Mouse (Mus musculus): ENCODE results near the gene Ces1b. TPM values are rescaled to one million over a fixed set of nuclear protein-coding genes. Genes with fewer than 3 reads are reported as not detected.

The Ces1b gene
- polyA plus RNA-seq (2015; fragmentation: Nextera tagmentation; extraction: Ambion mirVana) = 0.06 and 0.65 TPM in 2 replicates

- no peak within 1 kb of the TSS for H3K9ac ChIP-seq
- H3K4me2 ChIP-seq = no peak within 1 kb of the TSS
- H3K4me3 ChIP-seq = no peak within 1 kb of the TSS
- ATAC-seq (replicated peaks; ENCODE audit: insufficient number of reproducible peaks, insufficient read depth, low FRiP score, low read depth) = no peak
- 66% methylated on average over 2 of the region's 2 CpGs for WGBS
- H3K36me3 ChIP-seq = no peaks in the 10 kb centered on the region
- no peaks in the 10 kb centered on the region for H3K9me3 ChIP-seq (replicated peaks)
- no peaks in the 10 kb centered on the region for H3K27me3 ChIP-seq
- no peaks in the 10 kb centered on the region for H3K4me1 ChIP-seq (replicated peaks)
- H3K27ac ChIP-seq = no peak within 1 kb of the TSS
These were observed at the start of gene Ces1b for GRCm38 (mm10) chr8:93079887-93080286. Gene Ces1b, minus strand, starts transcription at chr8:93080017.

- 55% methylated on average over 2 of the region's 2 CpGs for WGBS
- H3K27me3 ChIP-seq = no peaks in the 10 kb centered on the region
- H3K36me3 ChIP-seq = no peaks in the 10 kb centered on the region
- no peaks in the 10 kb centered on the region for H3K4me1 ChIP-seq (replicated peaks)
- no peak overlapping the region for H3K9ac ChIP-seq
- no peak overlapping the region for H3K27ac ChIP-seq
- no peaks in the 10 kb centered on the region for H3K9me3 ChIP-seq (replicated peaks)
- no peak overlapping the region for H3K4me2 ChIP-seq
- no peak overlapping the region for H3K4me3 ChIP-seq
- no peak for ATAC-seq (replicated peaks; ENCODE audit: insufficient number of reproducible peaks, insufficient read depth, low FRiP score, low read depth)
These were observed 46.7 kb upstream of the Ces1b start for GRCm38 (mm10) chr8:93126476-93126875.

GRCm38 (mm10) chr8:93122005-93122404 lies 42.2 kb upstream of the Ces1b start:
- no peak overlapping the region for H3K4me2 ChIP-seq
- H3K36me3 ChIP-seq = no peaks in the 10 kb centered on the region
- no peaks in the 10 kb centered on the region for H3K4me1 ChIP-seq (replicated peaks)
- no peak overlapping the region for H3K27ac ChIP-seq
- no peak overlapping the region for H3K4me3 ChIP-seq
- H3K9ac ChIP-seq = no peak overlapping the region
- H3K27me3 ChIP-seq = no peaks in the 10 kb centered on the region
- no peaks in the 10 kb centered on the region for H3K9me3 ChIP-seq (replicated peaks)
- 81% methylated on average over 1 of the region's 1 CpGs for WGBS
- ATAC-seq (replicated peaks; ENCODE audit: insufficient number of reproducible peaks, insufficient read depth, low FRiP score, low read depth) = no peak

- Histone ChIP-seq H3K27me3 (no peaks in the 10 kb centered on the region), H3K4me2 (no peak overlapping the region), H3K9me3 (replicated peaks) (no peaks in the 10 kb centered on the region), H3K9ac (no peak overlapping the region), H3K36me3 (no peaks in the 10 kb centered on the region), H3K27ac (no peak overlapping the region), H3K4me3 (no peak overlapping the region), H3K4me1 (replicated peaks) (no peaks in the 10 kb centered on the region)
- no peak for ATAC-seq (replicated peaks; ENCODE audit: insufficient number of reproducible peaks, insufficient read depth, low FRiP score, low read depth)
These were observed 15.6 kb upstream of the Ces1b start for GRCm38 (mm10) chr8:93095376-93095775.

DNA sequence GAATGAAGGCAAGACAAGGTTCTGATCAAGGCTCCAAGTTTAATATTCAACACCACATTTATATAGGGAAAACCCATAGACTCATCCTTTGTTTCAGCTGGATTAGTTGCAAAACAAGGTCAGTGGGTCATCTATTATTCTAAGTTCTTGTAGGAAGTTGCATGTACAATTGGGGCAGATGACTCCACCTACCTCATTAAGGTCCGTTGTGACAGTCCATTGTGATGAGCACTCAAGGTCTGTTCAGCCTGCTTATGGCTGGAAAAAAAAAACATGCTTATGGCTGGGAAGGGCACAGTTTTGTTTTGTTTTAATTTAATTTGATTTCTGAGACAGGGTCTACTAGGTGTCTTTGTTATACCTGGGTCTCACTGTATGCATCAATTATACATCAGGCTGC lies 11.5 kb upstream of the Ces1b start:
- H3K27ac ChIP-seq = no peak overlapping the region
- H3K4me3 ChIP-seq = no peak overlapping the region
- no peaks in the 10 kb centered on the region for H3K36me3 ChIP-seq
- no peak overlapping the region for H3K4me2 ChIP-seq
- no peaks in the 10 kb centered on the region for H3K9me3 ChIP-seq (replicated peaks)
- no peaks in the 10 kb centered on the region for H3K4me1 ChIP-seq (replicated peaks)
- 58% methylated on average over 1 of the region's 1 CpGs for WGBS
- H3K9ac ChIP-seq = no peak overlapping the region
- no peaks in the 10 kb centered on the region for H3K27me3 ChIP-seq
- ATAC-seq (replicated peaks; ENCODE audit: insufficient number of reproducible peaks, insufficient read depth, low FRiP score, low read depth) = no peak

- H3K4me2 ChIP-seq = no peak overlapping the region
- H3K4me1 ChIP-seq (replicated peaks) = no peaks in the 10 kb centered on the region
- no peak overlapping the region for H3K4me3 ChIP-seq
- no peak for ATAC-seq (replicated peaks; ENCODE audit: insufficient number of reproducible peaks, insufficient read depth, low FRiP score, low read depth)
- no peaks in the 10 kb centered on the region for H3K36me3 ChIP-seq
- no peaks in the 10 kb centered on the region for H3K27me3 ChIP-seq
- H3K27ac ChIP-seq = no peak overlapping the region
- no peak overlapping the region for H3K9ac ChIP-seq
- 3% methylated on average over 2 of the region's 2 CpGs for WGBS
- H3K9me3 ChIP-seq (replicated peaks) = no peaks in the 10 kb centered on the region
These were observed 8.9 kb upstream of the Ces1b start for GRCm38 (mm10) chr8:93088686-93089122.

GRCm38 (mm10) chr8:93088193-93088592 lies 8.4 kb upstream of the Ces1b start:
- H3K4me1 ChIP-seq (replicated peaks) = no peaks in the 10 kb centered on the region
- no peaks in the 10 kb centered on the region for H3K27me3 ChIP-seq
- H3K4me2 ChIP-seq = no peak overlapping the region
- no peak overlapping the region for H3K9ac ChIP-seq
- no peaks in the 10 kb centered on the region for H3K36me3 ChIP-seq
- WGBS = 26% methylated on average over 7 of the region's 7 CpGs
- no peak for ATAC-seq (replicated peaks; ENCODE audit: insufficient number of reproducible peaks, insufficient read depth, low FRiP score, low read depth)
- no peak overlapping the region for H3K4me3 ChIP-seq
- H3K9me3 ChIP-seq (replicated peaks) = no peaks in the 10 kb centered on the region
- H3K27ac ChIP-seq = no peak overlapping the region

- Histone ChIP-seq H3K4me3 (no peak overlapping the region), H3K27me3 (no peaks in the 10 kb centered on the region), H3K9me3 (replicated peaks) (no peaks in the 10 kb centered on the region), H3K9ac (no peak overlapping the region), H3K27ac (no peak overlapping the region), H3K36me3 (no peaks in the 10 kb centered on the region), H3K4me1 (replicated peaks) (no peaks in the 10 kb centered on the region), H3K4me2 (no peak overlapping the region)
- no peak for ATAC-seq (replicated peaks; ENCODE audit: insufficient number of reproducible peaks, insufficient read depth, low FRiP score, low read depth)
- 76% methylated on average over 4 of the region's 4 CpGs for WGBS
These were observed 4.6 kb downstream of the Ces1b start for GRCm38 (mm10) chr8:93075251-93075650.

GRCm38 (mm10) chr8:93063416-93064117 lies 16.2 kb downstream of the Ces1b start:
- 76% methylated on average over 3 of the region's 3 CpGs for WGBS
- Histone ChIP-seq H3K4me3 (no peak overlapping the region), H3K27ac (no peak overlapping the region), H3K36me3 (no peaks in the 10 kb centered on the region), H3K4me1 (replicated peaks) (no peaks in the 10 kb centered on the region), H3K9ac (no peak overlapping the region), H3K9me3 (replicated peaks) (no peaks in the 10 kb centered on the region), H3K27me3 (no peaks in the 10 kb centered on the region), H3K4me2 (no peak overlapping the region)
- no peak for ATAC-seq (replicated peaks; ENCODE audit: insufficient number of reproducible peaks, insufficient read depth, low FRiP score, low read depth)

GRCm38 (mm10) chr8:93059185-93059584 lies 20.6 kb downstream of the Ces1b start:
- no peak overlapping the region for H3K9ac ChIP-seq
- no peak overlapping the region for H3K4me3 ChIP-seq
- 10% methylated on average over 2 of the region's 2 CpGs for WGBS
- 0 out of 2 replicates have a peak, but pooled peaks cover 2% of the 10 kb centered on the region for H3K4me1 ChIP-seq (replicated peaks)
- H3K9me3 ChIP-seq (replicated peaks) = no peaks in the 10 kb centered on the region
- H3K36me3 ChIP-seq = no peaks in the 10 kb centered on the region
- H3K27me3 ChIP-seq = no peaks in the 10 kb centered on the region
- no peak overlapping the region for H3K4me2 ChIP-seq
- H3K27ac ChIP-seq = no peak overlapping the region
- ATAC-seq (replicated peaks; ENCODE audit: insufficient number of reproducible peaks, insufficient read depth, low FRiP score, low read depth) = no peak

DNA sequence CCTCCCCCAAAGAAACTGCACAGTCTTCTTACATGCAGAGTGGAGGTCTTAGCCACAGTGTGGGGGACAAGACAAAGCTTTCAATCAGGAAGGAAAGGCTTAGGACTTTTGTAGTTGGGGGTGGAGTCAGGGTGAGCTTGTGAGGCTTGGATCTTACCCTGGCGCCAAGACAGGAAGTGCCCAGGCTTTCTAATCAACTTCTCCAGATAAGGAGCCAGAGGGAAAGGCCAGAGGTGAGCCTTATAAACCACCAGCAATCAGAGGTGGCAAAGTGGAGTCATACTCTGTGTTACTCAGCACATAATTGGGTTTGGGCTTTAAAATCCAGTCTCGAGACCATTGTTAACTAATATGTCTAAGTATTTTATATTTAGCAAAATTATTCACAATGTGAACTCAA lies 24.6 kb downstream of the Ces1b start:
- Histone ChIP-seq H3K9ac (no peak overlapping the region), H3K4me1 (replicated peaks) (0 out of 2 replicates have a peak, but pooled peaks cover 2% of the 10 kb centered on the region), H3K36me3 (no peaks in the 10 kb centered on the region), H3K27me3 (no peaks in the 10 kb centered on the region), H3K9me3 (replicated peaks) (no peaks in the 10 kb centered on the region), H3K4me3 (no peak overlapping the region), H3K27ac (no peak overlapping the region), H3K4me2 (no peak overlapping the region)
- ATAC-seq (replicated peaks; ENCODE audit: insufficient number of reproducible peaks, insufficient read depth, low FRiP score, low read depth) = no peak
- 29% methylated on average over 2 of the region's 2 CpGs for WGBS
